Mouse (Mus musculus): ENCODE measurements around the gene Casz1.

The Casz1 gene

GRCm38 (mm10) chr4:148971613-148972242, 167.5 kb downstream of the Casz1 start:
- DNase-seq (ENCODE audit: low read depth), result no peak

GRCm38 (mm10) chr4:148972707-148973106, 168.5 kb downstream of the Casz1 start:
- no peak for DNase-seq (ENCODE audit: low read depth)

- DNase-seq (ENCODE audit: low read depth), result no peak
These were observed 169.2 kb downstream of the Casz1 start for GRCm38 (mm10) chr4:148973387-148973786.

DNA sequence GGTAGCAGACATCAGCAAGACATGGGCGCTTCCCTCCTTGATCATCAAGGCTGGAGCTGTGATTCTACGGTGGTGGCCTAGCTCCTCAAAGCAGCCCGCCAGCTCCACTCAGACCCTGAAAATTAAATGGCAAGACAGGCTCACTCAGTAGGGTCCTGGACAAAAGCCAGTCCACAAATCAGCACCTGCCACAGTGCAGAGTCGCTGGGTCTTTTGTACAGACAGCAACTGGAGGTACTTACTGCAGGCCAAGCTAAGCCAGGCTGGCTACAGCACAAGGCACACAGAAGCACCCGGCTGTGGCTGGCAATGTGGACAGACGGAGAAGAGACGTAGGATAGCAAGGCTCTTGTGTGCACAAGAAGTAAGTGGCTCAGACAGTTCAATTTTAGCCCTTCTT, 170.6 kb downstream of the Casz1 start:
- no peak for DNase-seq (ENCODE audit: low read depth)

DNA sequence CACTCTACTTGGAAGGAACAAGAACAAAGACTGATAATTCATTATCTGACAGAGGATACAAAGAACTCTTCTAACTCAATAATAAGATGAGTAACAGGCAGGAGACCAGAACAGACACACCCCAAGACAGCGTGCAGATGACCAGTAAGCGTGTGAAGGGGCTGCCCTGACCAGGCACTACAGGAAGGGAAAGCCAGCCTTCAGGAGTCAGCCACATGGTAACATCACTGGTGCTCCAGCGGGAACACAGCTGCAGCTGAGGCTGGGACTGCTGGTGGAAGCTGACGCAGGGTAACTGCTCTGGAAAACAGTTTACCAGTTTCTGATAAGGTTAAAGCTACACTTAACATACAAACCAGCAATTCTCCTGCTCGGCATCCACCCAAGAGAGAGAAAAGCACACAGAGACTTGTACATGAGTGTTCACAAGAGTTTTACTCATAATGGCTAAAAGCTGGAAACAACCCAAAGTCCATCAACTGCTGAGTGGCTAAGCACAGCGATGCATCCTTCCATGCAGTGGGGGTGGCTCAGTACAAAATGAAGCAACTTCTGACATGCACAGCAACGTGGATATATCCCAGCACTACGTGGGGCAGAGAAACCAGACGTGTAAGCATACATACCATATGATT, 174.1 kb downstream of the Casz1 start:
- no peak for DNase-seq (ENCODE audit: low read depth)

DNA sequence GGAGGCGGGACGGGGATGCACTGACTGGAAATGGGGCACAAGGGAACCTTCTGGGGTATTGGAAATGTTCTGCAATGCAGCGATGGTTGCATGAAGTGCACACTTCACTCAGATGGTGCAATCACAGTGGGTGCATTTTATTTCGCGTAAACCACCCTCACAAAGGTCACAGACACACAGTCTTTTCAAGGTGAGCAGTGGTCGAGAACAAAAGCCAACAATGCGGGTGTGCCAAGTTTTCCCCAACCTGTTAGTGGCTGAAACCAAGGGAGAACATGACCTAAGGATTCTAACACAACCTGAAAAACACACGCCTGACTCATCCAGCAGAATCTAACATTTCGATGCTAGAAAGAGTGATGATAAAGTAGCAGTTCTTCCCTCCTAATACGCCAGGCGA, 174.7 kb downstream of the Casz1 start:
- DNase-seq (ENCODE audit: low read depth), result no peak

- no peak for DNase-seq (ENCODE audit: low read depth)
These were observed 175.6 kb downstream of the Casz1 start for GRCm38 (mm10) chr4:148979837-148980236.

DNA sequence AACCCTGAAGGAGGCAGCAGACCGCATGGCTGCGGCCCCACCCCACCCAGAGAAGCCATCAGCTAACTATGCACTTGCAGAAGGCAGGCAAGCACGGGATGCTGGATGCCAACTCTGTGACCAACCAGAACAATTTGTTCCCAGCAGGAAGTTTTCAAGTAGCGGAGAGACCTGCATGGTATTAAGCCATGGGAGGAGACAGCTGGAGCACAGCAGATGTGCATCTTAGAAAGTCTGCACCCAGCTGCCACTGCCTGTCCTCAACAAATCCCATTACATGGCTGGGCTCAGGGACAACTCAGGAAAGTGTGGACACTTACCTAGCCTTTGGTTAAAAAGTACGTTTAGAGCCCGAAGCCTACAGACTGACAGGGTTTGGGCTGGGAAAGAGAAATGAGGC, 178.0 kb downstream of the Casz1 start:
- no peak for DNase-seq (ENCODE audit: low read depth)

- DNase-seq (ENCODE audit: low read depth), result no peak
These were observed 180.7 kb downstream of the Casz1 start for GRCm38 (mm10) chr4:148984701-148985540.

DNA sequence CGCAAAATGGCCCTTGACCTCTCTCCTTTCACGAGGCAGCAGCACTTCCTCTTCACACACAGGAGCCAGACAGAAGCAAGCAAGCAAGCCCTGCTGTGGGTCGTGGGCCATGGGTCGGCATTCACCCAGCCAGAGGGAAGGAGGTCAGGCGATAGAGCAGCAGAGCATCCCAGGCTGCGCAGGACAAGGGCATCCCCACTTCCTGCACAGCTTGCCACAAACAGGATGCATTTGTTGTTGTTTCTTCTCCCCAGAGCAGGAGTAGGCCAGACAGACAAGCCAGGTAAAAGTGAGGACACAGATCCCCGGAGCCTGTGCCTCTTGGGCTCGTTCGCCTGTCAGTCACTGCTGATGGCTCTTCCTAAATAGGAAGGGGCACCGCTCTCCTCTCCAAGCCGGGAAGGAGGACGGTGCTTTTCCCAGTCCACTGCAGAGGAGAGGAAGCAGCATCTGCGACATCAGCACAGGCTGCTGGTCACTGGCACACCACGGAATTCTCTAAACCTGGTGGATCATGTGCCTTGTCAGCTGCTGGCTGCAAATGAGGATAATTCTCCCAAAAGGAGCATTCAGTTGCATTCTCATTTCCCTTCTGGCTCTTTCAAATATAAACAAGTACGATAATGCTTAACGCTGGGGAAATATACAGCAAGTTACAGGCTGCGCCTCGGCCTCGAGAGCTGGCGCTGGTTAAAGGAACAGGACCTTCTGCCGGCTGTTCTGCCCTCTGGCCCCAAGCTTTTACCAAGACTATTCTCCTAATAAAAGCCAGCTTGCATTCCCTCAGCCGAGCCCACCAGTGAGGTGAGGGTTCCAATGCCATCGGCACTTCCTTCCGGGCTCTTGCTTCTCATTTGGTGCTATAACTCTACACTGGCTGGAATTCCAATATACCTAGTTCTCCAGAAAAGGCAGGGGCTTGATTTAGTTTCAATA, 181.6 kb downstream of the Casz1 start:
- no peak for DNase-seq (ENCODE audit: low read depth)

DNA sequence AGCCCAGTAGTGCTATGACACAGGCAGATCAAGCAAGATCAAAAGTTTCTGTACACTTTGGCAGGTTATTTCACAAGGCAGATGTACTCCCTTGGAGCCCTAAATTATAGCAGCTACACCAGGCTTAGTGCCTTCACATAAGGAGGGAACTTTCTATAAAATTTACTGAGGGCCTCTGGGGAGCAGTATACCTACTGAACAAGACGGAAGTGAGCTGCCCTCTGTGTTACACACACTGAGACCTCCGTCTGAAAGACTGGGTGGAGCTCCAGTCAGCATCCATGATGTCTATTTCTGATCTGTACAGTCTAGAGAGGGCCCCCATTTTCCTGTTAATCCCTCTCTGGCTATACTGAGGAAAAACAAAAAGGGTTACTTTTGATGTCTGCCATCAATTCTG, 185.8 kb downstream of the Casz1 start:
- DNase-seq (ENCODE audit: low read depth), result no peak

- no peak for DNase-seq (ENCODE audit: low read depth)
These were observed 189.7 kb downstream of the Casz1 start for GRCm38 (mm10) chr4:148993948-148994347.

- DNase-seq (ENCODE audit: low read depth), result no peak
These were observed 196.5 kb downstream of the Casz1 start for GRCm38 (mm10) chr4:149000746-149001145.

DNA sequence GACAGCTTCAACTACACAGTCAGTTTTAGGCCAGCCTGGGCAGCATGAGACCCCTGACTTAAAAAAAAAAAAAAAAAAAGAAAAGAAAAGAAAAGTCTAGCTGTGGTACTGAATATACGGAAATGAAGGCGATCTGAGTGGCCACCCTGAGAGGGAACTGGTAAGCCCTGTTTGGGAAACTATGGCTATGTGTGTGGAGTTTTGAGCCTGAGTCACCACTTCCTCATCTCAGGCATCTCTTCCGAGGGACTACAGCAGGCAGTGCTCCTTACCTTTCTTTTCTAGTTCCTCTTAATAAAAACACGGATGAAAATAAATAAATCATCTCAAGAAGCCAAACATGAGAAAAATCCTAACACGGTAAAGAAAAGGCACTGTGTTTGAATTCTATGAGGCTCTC, 197.3 kb downstream of the Casz1 start:
- DNase-seq (ENCODE audit: low read depth), result peak; percentile 44

DNA sequence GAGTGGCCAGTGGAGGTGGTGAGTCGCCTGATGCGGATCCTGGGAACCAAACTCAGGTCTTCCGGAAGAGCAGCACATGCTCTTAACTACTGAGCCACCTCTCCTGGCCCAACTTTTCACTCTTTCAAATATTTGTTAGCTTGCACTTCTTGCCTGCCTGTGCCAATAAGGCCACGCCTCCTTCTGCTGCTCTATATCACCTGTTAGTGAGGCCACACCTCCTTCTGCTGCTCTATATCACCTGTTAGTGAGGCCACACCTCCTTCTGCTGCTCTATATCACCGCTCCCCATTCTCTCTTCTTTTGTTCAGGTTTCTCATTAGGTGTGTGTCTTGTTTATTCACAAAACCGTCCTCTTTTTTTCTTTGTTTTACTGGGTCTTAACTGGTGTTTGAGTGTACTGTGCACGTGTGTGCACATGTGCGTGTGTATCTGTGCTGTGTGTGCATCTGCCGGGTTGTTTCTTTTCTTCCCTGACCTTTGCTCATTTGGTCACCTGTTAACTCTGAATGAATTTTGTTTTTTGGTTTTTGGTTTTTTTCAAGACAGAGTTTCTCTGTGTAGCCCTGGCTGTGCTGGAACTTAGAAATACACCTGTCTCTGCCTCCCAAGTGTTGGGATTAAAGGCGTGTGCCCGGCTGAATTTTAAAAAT, 198.3 kb downstream of the Casz1 start:
- no peak for DNase-seq (ENCODE audit: low read depth)
